Mouse (Mus musculus) bone marrow macrophage, adult 2 months (primary cell): Measurements from ENCODE around the gene Abtb2. TPM values are rescaled to one million over a fixed set of nuclear protein-coding genes. Genes with fewer than 3 reads are reported as not detected.

Source experiments
- H3K27ac ChIP-seq: 2 replicates; pipeline ENCODE4 v1.5.1; 2012; ENCODE audit warnings: low read depth, low read length; ENCODE audit not compliant: insufficient read depth
- H3K4me1 ChIP-seq: 2 replicates; pipeline ENCODE4 v1.6.1; 2012; ENCODE audit warnings: low read length; ENCODE audit not compliant: control insufficient read depth, insufficient read depth
- H3K4me3 ChIP-seq: 2 replicates; pipeline ENCODE4 v1.5.1; 2012; ENCODE audit warnings: mild to moderate bottlenecking, low read length, moderate library complexity; ENCODE audit not compliant: insufficient read depth
- CTCF ChIP-seq: IDR thresholded peaks from 2 replicates; pipeline ENCODE4 v1.5.1; 2012; ENCODE audit warnings: low read depth, mild to moderate bottlenecking, low read length, moderate library complexity
- POLR2A ChIP-seq: IDR thresholded peaks from 2 replicates; pipeline ENCODE4 v1.6.1; 2012; ENCODE audit warnings: mild to moderate bottlenecking, low read depth, low read length, borderline replicate concordance
- polyA plus RNA-seq: library from polyadenylated mRNA; stranded (reverse); fragments of >200 nt; gene quantifications from 2 replicates; pipeline ENCODE4 v1.2.4, GENCODE M21; 2012; ENCODE audit not compliant: missing spikeins, insufficient read depth, insufficient read length

Abtb2 gene
- polyA plus RNA-seq, 1 experiment: 0.32 TPM

GRCm38 (mm10) chr2:103566423-103566712 is 258 bp downstream of the Abtb2 start:
- Histone ChIP-seq H3K4me1 (peaks cover 16% of the 10 kb centered on the region), H3K4me3 (peak overlapping the region; percentile 57), H3K27ac (no peak overlapping the region)
- TF ChIP-seq CTCF: no peak
- TF ChIP-seq POLR2A: no peak

GRCm38 (mm10) chr2:103566713-103567521 is 807 bp downstream of the Abtb2 start:
- Histone ChIP-seq H3K4me1 (peaks cover 16% of the 10 kb centered on the region), H3K27ac (no peak overlapping the region)

GRCm38 (mm10) chr2:103568161-103568560 is 2.1 kb downstream of the Abtb2 start:
- no peak overlapping the region for H3K27ac ChIP-seq
- H3K4me3 ChIP-seq: no peak overlapping the region
- TF ChIP-seq CTCF (no peak), POLR2A (no peak)
- peaks cover 16% of the 10 kb centered on the region for H3K4me1 ChIP-seq

More at GRCm38 (mm10) chr2:103566713-103567521, 807 bp downstream of the Abtb2 start:
- TF ChIP-seq CTCF: no peak
- no peak for TF ChIP-seq POLR2A
- peak overlapping the region; percentile 57 for H3K4me3 ChIP-seq

GRCm38 (mm10) chr2:103569716-103570115 is 3.6 kb downstream of the Abtb2 start:
- Histone ChIP-seq H3K4me1 (peaks cover 16% of the 10 kb centered on the region), H3K27ac (no peak overlapping the region)
- no peak for TF ChIP-seq POLR2A
- TF ChIP-seq CTCF: no peak

GRCm38 (mm10) chr2:103572354-103572753 is 6.2 kb downstream of the Abtb2 start:
- TF ChIP-seq POLR2A (no peak), CTCF (no peak)
- H3K4me3 ChIP-seq: no peak overlapping the region
- no peak overlapping the region for H3K27ac ChIP-seq
- H3K4me1 ChIP-seq: peaks cover 14% of the 10 kb centered on the region

More at GRCm38 (mm10) chr2:103569716-103570115, 3.6 kb downstream of the Abtb2 start:
- H3K4me3 ChIP-seq: no peak overlapping the region

- Histone ChIP-seq H3K4me3 (no peak overlapping the region), H3K4me1 (peaks cover 11% of the 10 kb centered on the region), H3K27ac (no peak overlapping the region)
- TF ChIP-seq POLR2A: no peak
- TF ChIP-seq CTCF: no peak
Observed at GRCm38 (mm10) chr2:103576371-103576770, 10.3 kb downstream of the Abtb2 start.

GRCm38 (mm10) chr2:103577752-103578662 is 11.9 kb downstream of the Abtb2 start:
- no peak overlapping the region for H3K4me3 ChIP-seq
- no peak for TF ChIP-seq POLR2A
- no peak for TF ChIP-seq CTCF
- peaks cover 19% of the 10 kb centered on the region for H3K4me1 ChIP-seq
- H3K27ac ChIP-seq: no peak overlapping the region

- H3K4me3 ChIP-seq: no peak overlapping the region
- peaks cover 21% of the 10 kb centered on the region for H3K4me1 ChIP-seq
- H3K27ac ChIP-seq: no peak overlapping the region
- TF ChIP-seq POLR2A: no peak
- no peak for TF ChIP-seq CTCF
Observed at GRCm38 (mm10) chr2:103578663-103579213, 12.6 kb downstream of the Abtb2 start.

GRCm38 (mm10) chr2:103580756-103581155 is 14.6 kb downstream of the Abtb2 start:
- no peak overlapping the region for H3K4me3 ChIP-seq
- peaks cover 26% of the 10 kb centered on the region for H3K4me1 ChIP-seq
- H3K27ac ChIP-seq: no peak overlapping the region
- TF ChIP-seq CTCF (no peak), POLR2A (no peak)

- H3K27ac ChIP-seq: no peak overlapping the region
- TF ChIP-seq CTCF: no peak
- TF ChIP-seq POLR2A: no peak
- peaks cover 26% of the 10 kb centered on the region for H3K4me1 ChIP-seq
- no peak overlapping the region for H3K4me3 ChIP-seq
Observed at GRCm38 (mm10) chr2:103581369-103581897, 15.3 kb downstream of the Abtb2 start.
